Mouse (Mus musculus) G1E (cell line): Measurements from ENCODE around the gene Gm10272. TPM values are rescaled to one million over a fixed set of nuclear protein-coding genes. Genes with fewer than 3 reads are reported as not detected.
"Not testable (repeated sequence)": the region's sequence is repeated elsewhere in the genome, so short reads cannot be mapped to it uniquely, and the experiment has no call there.

Experiments
- ATAC-seq: 2 replicates; pipeline ENCODE4 v1.8.0; 2016; ENCODE audit warnings: mild to moderate bottlenecking; ENCODE audit not compliant: insufficient number of reproducible peaks, poor library complexity, low FRiP score, severe bottlenecking; ENCODE audit errors: extremely low read depth
- DNase-seq: peaks from one replicate; pipeline ENCODE4 v3.0.0; 2012; ENCODE audit warnings: low spot score
- H3K27me3 ChIP-seq: 2 replicates; pipeline ENCODE4 v1.6.1; 2012; ENCODE audit warnings: mild to moderate bottlenecking, low read length, inconsistent platforms; ENCODE audit not compliant: insufficient read depth
- H3K36me3 ChIP-seq: replicated peaks from 2 replicates; pipeline ENCODE3; 2012; ENCODE audit warnings: mild to moderate bottlenecking, inconsistent platforms
- H3K4me1 ChIP-seq: 2 replicates; pipeline ENCODE4 v1.6.1; 2012; ENCODE audit warnings: low read depth, low read length, inconsistent platforms, mixed read lengths; ENCODE audit not compliant: insufficient read depth
- H3K4me3 ChIP-seq: 2 replicates; pipeline ENCODE4 v1.5.1; 2012; ENCODE audit warnings: low read depth, mild to moderate bottlenecking, inconsistent platforms, low read length, moderate library complexity, mixed read lengths
- H3K9me3 ChIP-seq: replicated peaks from 2 replicates; pipeline ENCODE4 v1.6.1; 2012; ENCODE audit warnings: inconsistent platforms
- CTCF ChIP-seq: IDR thresholded peaks from 2 replicates; pipeline ENCODE4 v1.5.1; 2012; ENCODE audit warnings: low read depth, low read length, inconsistent platforms, mixed read lengths
- GATA1 ChIP-seq: IDR thresholded peaks from 2 replicates; pipeline ENCODE4 v1.6.1; 2012; ENCODE audit warnings: borderline replicate concordance, low read length, inconsistent platforms, mixed read lengths
- GATA2 ChIP-seq: IDR thresholded peaks from 2 replicates; pipeline ENCODE4 v1.6.1; 2012; ENCODE audit warnings: low read depth, low read length, inconsistent platforms, borderline replicate concordance
- POLR2AphosphoS5 ChIP-seq: IDR thresholded peaks from 2 replicates; pipeline ENCODE4 v1.6.1; 2012; ENCODE audit warnings: low read depth, low read length, inconsistent platforms; ENCODE audit not compliant: insufficient replicate concordance
- TAL1 ChIP-seq: conservative IDR thresholded peaks from 2 replicates; pipeline ENCODE4 v1.6.1; 2012; ENCODE audit warnings: low read depth, low read length, inconsistent platforms, mixed read lengths
- polyA plus RNA-seq: library from polyadenylated mRNA; stranded (reverse); fragments of >175 nt; gene quantifications from 2 replicates; pipeline ENCODE4 v1.2.3, GENCODE M21; 2012
- total RNA-seq, 2 experiments: library from RNA; stranded (forward) in 1 of 2; stranded (reverse) in 1 of 2; fragments of 200-1000 nt in 1 of 2; fragments of >200 nt in 1 of 2; fragmentation: Nextera tagmentation in 1 of 2; gene quantifications; 2 replicates each; pipeline ENCODE4 v1.2.3; 2014 to 2017

Gm10272 gene
- total and polyA plus RNA-seq, 3 experiments = not detected

GRCm38 (mm10) chr10:77687021-77687420 is 19.4 kb upstream of the Gm10272 start:
- no peaks in the 10 kb centered on the region for H3K36me3 ChIP-seq
- no peak for ATAC-seq
- no peak for TF ChIP-seq CTCF
- no peak for TF ChIP-seq TAL1
- TF ChIP-seq POLR2AphosphoS5 = no peak
- no peak for TF ChIP-seq GATA2
- no peak for TF ChIP-seq GATA1
- no peaks in the 10 kb centered on the region; the same call in none of the 2 replicates for H3K4me1 ChIP-seq
- no peaks in the 10 kb centered on the region for H3K9me3 ChIP-seq
- no peak overlapping the region for H3K4me3 ChIP-seq
- DNase-seq = no peak
- peaks cover 74% of the 10 kb centered on the region for H3K27me3 ChIP-seq

GRCm38 (mm10) chr10:77690356-77690807 is 16.0 kb upstream of the Gm10272 start, which contains the start of gene Gm19402:
Gene Gm19402, minus strand, starts transcription at chr10:77690757.
- H3K4me3 ChIP-seq, H3K9me3 ChIP-seq, DNase-seq, H3K36me3 ChIP-seq, H3K4me1 ChIP-seq, ATAC-seq: not testable (repeated sequence)
- H3K27me3 ChIP-seq = peaks cover 66% of the 10 kb centered on the region

- H3K27me3 ChIP-seq = peaks cover 29% of the 10 kb centered on the region; the same call in 1 of the 2 replicates
- ATAC-seq = no peak
- no peak within 1 kb of the TSS for H3K4me3 ChIP-seq
- no peak for DNase-seq
- peaks cover 2% of the 10 kb centered on the region; the same call in 1 of the 2 replicates for H3K4me1 ChIP-seq
- no peaks in the 10 kb centered on the region for H3K36me3 ChIP-seq
- no peaks in the 10 kb centered on the region for H3K9me3 ChIP-seq
- TF ChIP-seq CTCF (no peak), TAL1 (no peak), GATA2 (no peak), POLR2AphosphoS5 (no peak), GATA1 (no peak)
Measured at GRCm38 (mm10) chr10:77697133-77697532, 9.3 kb upstream of the Gm10272 start, which contains the start of gene Gm9508. Gene Gm9508, minus strand, starts transcription at chr10:77697233.

- TF ChIP-seq GATA2 = no peak
- no peak for TF ChIP-seq TAL1
- no peak for TF ChIP-seq GATA1
- no peak for TF ChIP-seq CTCF
- no peak for TF ChIP-seq POLR2AphosphoS5
- no peak for DNase-seq
- H3K27me3 ChIP-seq = peaks cover 17% of the 10 kb centered on the region
- H3K9me3 ChIP-seq = no peaks in the 10 kb centered on the region
- no peak for ATAC-seq
- no peak overlapping the region for H3K4me3 ChIP-seq
- H3K36me3 ChIP-seq = no peaks in the 10 kb centered on the region
- H3K4me1 ChIP-seq = no peaks in the 10 kb centered on the region
Measured at GRCm38 (mm10) chr10:77709831-77710230, 3.4 kb downstream of the Gm10272 start.

GRCm38 (mm10) chr10:77711157-77711556 is 4.7 kb downstream of the Gm10272 start, which contains the start of gene Gm10024:
Gene Gm10024, plus strand, starts transcription at chr10:77711457.
- H3K27me3 ChIP-seq = peaks cover 21% of the 10 kb centered on the region
- DNase-seq, H3K9me3 ChIP-seq, ATAC-seq, H3K4me1 ChIP-seq, H3K36me3 ChIP-seq, H3K4me3 ChIP-seq: not testable (repeated sequence)

- Histone ChIP-seq H3K4me3 (no peak overlapping the region), H3K36me3 (no peaks in the 10 kb centered on the region), H3K4me1 (no peaks in the 10 kb centered on the region), H3K9me3 (no peaks in the 10 kb centered on the region), H3K27me3 (peaks cover 21% of the 10 kb centered on the region)
- ATAC-seq (no peak), DNase-seq (no peak)
- no peak for TF ChIP-seq POLR2AphosphoS5
- no peak for TF ChIP-seq TAL1
- no peak for TF ChIP-seq CTCF
Measured at GRCm38 (mm10) chr10:77713734-77714133, 7.3 kb downstream of the Gm10272 start.

- DNase-seq = no peak
- H3K36me3 ChIP-seq = no peaks in the 10 kb centered on the region
- H3K4me3 ChIP-seq = no peak within 1 kb of the TSS
Measured at GRCm38 (mm10) chr10:77715507-77715906, 9.1 kb downstream of the Gm10272 start, which contains the start of gene Gm10142. Gene Gm10142, plus strand, starts transcription at chr10:77715807.

GRCm38 (mm10) chr10:77720299-77720698 is 13.9 kb downstream of the Gm10272 start, which contains the start of gene Krtap12-1:
Gene Krtap12-1, plus strand, starts transcription at chr10:77720599.
- not testable (repeated sequence) for ATAC-seq, H3K9me3 ChIP-seq, H3K27me3 ChIP-seq, H3K36me3 ChIP-seq, DNase-seq, H3K4me1 ChIP-seq, H3K4me3 ChIP-seq

More at GRCm38 (mm10) chr10:77715507-77715906, 9.1 kb downstream of the Gm10272 start, which contains the start of gene Gm10142:
- ATAC-seq = no peak
- Histone ChIP-seq H3K4me1 (no peaks in the 10 kb centered on the region), H3K27me3 (peaks cover 20% of the 10 kb centered on the region), H3K9me3 (peaks cover 1% of the 10 kb centered on the region)
- no peak for TF ChIP-seq GATA1
- no peak for TF ChIP-seq CTCF
